Mouse (Mus musculus): Measurements from ENCODE around the gene Ywhaq. TPM values are rescaled to one million over a fixed set of nuclear protein-coding genes. Genes with fewer than 3 reads are reported as not detected.

The Ywhaq gene
- polyA plus RNA-seq, 1 experiment, result 156 TPM

- TF ChIP-seq MAX (IDR thresholded peaks at IDR 0.05; ENCODE audit: low read depth) (no peak), POLR2AphosphoS2 (IDR thresholded peaks at IDR 0.05; ENCODE audit: insufficient read length, low read depth) (no peak), SRF (IDR thresholded peaks at IDR 0.05; ENCODE audit: control insufficient read depth, insufficient read length, low read depth) (no peak)
- Histone ChIP-seq H3K27me3 (ENCODE audit: control insufficient read depth, insufficient read depth, insufficient read length) (no peaks in the 10 kb centered on the region), H3K4me3 (no peak overlapping the region), H3K36me3 (ENCODE audit: control insufficient read depth, insufficient read depth) (peaks cover 11% of the 10 kb centered on the region), H3K79me2 (ENCODE audit: control insufficient read depth, insufficient read depth) (no peaks in the 10 kb centered on the region), H3K4me2 (ENCODE audit: low read depth) (no peak overlapping the region), H3ac (ENCODE audit: control insufficient read depth, insufficient read length) (no peak overlapping the region)
Observed at GRCm38 (mm10) chr12:21353681-21354080, 63.8 kb downstream of the Ywhaq start.

GRCm38 (mm10) chr12:21350113-21350876 is 67.1 kb downstream of the Ywhaq start:
- no peak overlapping the region for H3K4me3 ChIP-seq
- no peaks in the 10 kb centered on the region for H3K27me3 ChIP-seq (ENCODE audit: control insufficient read depth, insufficient read depth, insufficient read length)
- peaks cover 33% of the 10 kb centered on the region for H3K36me3 ChIP-seq (ENCODE audit: control insufficient read depth, insufficient read depth)
- no peak overlapping the region for H3K4me2 ChIP-seq (ENCODE audit: low read depth)
- no peak overlapping the region for H3ac ChIP-seq (ENCODE audit: control insufficient read depth, insufficient read length)
- H3K79me2 ChIP-seq (ENCODE audit: control insufficient read depth, insufficient read depth), result no peaks in the 10 kb centered on the region
- TF ChIP-seq E2F4 (IDR thresholded peaks at IDR 0.05; ENCODE audit: insufficient read depth), result no peak
- TF ChIP-seq POLR2A (IDR thresholded peaks at IDR 0.05; ENCODE audit: insufficient read length, low read depth), result no peak
- TF ChIP-seq MYOG (IDR thresholded peaks at IDR 0.05; ENCODE audit: control insufficient read depth in 1 of 3, insufficient read depth in 1 of 3, insufficient read length in 2 of 3, low read depth in 2 of 3), result no peak

- Histone ChIP-seq H3ac (ENCODE audit: control insufficient read depth, insufficient read length) (no peak overlapping the region), H3K79me2 (ENCODE audit: control insufficient read depth, insufficient read depth) (no peaks in the 10 kb centered on the region), H3K27me3 (ENCODE audit: control insufficient read depth, insufficient read depth, insufficient read length) (no peaks in the 10 kb centered on the region), H3K4me3 (no peak overlapping the region), H3K36me3 (ENCODE audit: control insufficient read depth, insufficient read depth) (peaks cover 46% of the 10 kb centered on the region), H3K4me2 (ENCODE audit: low read depth) (no peak overlapping the region)
- TF ChIP-seq MYOG (IDR thresholded peaks at IDR 0.05; ENCODE audit: control insufficient read depth in 1 of 3, insufficient read depth in 1 of 3, insufficient read length in 2 of 3, low read depth in 2 of 3) (no peak), POLR2A (IDR thresholded peaks at IDR 0.05; ENCODE audit: insufficient read length, low read depth) (no peak), MAX (IDR thresholded peaks at IDR 0.05; ENCODE audit: low read depth) (no peak), USF1 (IDR thresholded peaks at IDR 0.05; ENCODE audit: low read depth) (no peak), CEBPB (IDR thresholded peaks at IDR 0.05; ENCODE audit: insufficient read depth, poor library complexity, severe bottlenecking) (no peak), TCF12 (IDR thresholded peaks at IDR 0.05; ENCODE audit: insufficient read depth, poor library complexity, severe bottlenecking) (no peak), E2F4 (IDR thresholded peaks at IDR 0.05; ENCODE audit: insufficient read depth) (no peak), REST (IDR thresholded peaks at IDR 0.05; ENCODE audit: insufficient read depth, insufficient read length) (no peak), MYOD1 (IDR thresholded peaks at IDR 0.05; ENCODE audit: control insufficient read depth in 1 of 3, insufficient read length in 2 of 3, low read depth in 2 of 3) (no peak), SRF (IDR thresholded peaks at IDR 0.05; ENCODE audit: control insufficient read depth, insufficient read length, low read depth) (no peak), TCF3 (IDR thresholded peaks at IDR 0.05; ENCODE audit: insufficient read length, low read depth) (no peak), POLR2AphosphoS2 (IDR thresholded peaks at IDR 0.05; ENCODE audit: insufficient read length, low read depth) (no peak)
Observed at GRCm38 (mm10) chr12:21346972-21347371, 70.5 kb downstream of the Ywhaq start.

- peaks cover 22% of the 10 kb centered on the region for H3K36me3 ChIP-seq (ENCODE audit: control insufficient read depth, insufficient read depth)
- no peak overlapping the region for H3ac ChIP-seq (ENCODE audit: control insufficient read depth, insufficient read length)
- TF ChIP-seq POLR2AphosphoS2 (IDR thresholded peaks at IDR 0.05; ENCODE audit: insufficient read length, low read depth) (no peak), POLR2A (IDR thresholded peaks at IDR 0.05; ENCODE audit: insufficient read length, low read depth) (no peak), E2F4 (IDR thresholded peaks at IDR 0.05; ENCODE audit: insufficient read depth) (no peak), REST (IDR thresholded peaks at IDR 0.05; ENCODE audit: insufficient read depth, insufficient read length) (no peak), TCF3 (IDR thresholded peaks at IDR 0.05; ENCODE audit: insufficient read length, low read depth) (no peak), TCF12 (IDR thresholded peaks at IDR 0.05; ENCODE audit: insufficient read depth, poor library complexity, severe bottlenecking) (no peak), CEBPB (IDR thresholded peaks at IDR 0.05; ENCODE audit: insufficient read depth, poor library complexity, severe bottlenecking) (no peak), MYOG (IDR thresholded peaks at IDR 0.05; ENCODE audit: control insufficient read depth in 1 of 3, insufficient read depth in 1 of 3, insufficient read length in 2 of 3, low read depth in 2 of 3) (no peak), MAX (IDR thresholded peaks at IDR 0.05; ENCODE audit: low read depth) (no peak), MYOD1 (IDR thresholded peaks at IDR 0.05; ENCODE audit: control insufficient read depth in 1 of 3, insufficient read length in 2 of 3, low read depth in 2 of 3) (no peak)
- H3K27me3 ChIP-seq (ENCODE audit: control insufficient read depth, insufficient read depth, insufficient read length), result no peaks in the 10 kb centered on the region
- H3K4me2 ChIP-seq (ENCODE audit: low read depth), result no peak overlapping the region
- no peaks in the 10 kb centered on the region for H3K79me2 ChIP-seq (ENCODE audit: control insufficient read depth, insufficient read depth)
- H3K4me3 ChIP-seq, result no peak overlapping the region
Observed at GRCm38 (mm10) chr12:21340674-21341073, 76.8 kb downstream of the Ywhaq start.

Other genes starting within 250 kb of the Ywhaq start
- gene Cpsf3, start 132.2 kb downstream of the Ywhaq start, polyA plus RNA-seq (2012; fragmentation: generic; extraction: Trizol), result 50.5 TPM
- 45.4 TPM for gene Itgb1bp1, start 131.4 kb downstream of the Ywhaq start, polyA plus RNA-seq (2012; fragmentation: generic; extraction: Trizol)
- 79.5 TPM for gene Iah1, start 101.2 kb downstream of the Ywhaq start, polyA plus RNA-seq (2012; fragmentation: generic; extraction: Trizol)
- gene Adam17, start 44.0 kb downstream of the Ywhaq start, polyA plus RNA-seq (2012; fragmentation: generic; extraction: Trizol), result 13.4 TPM

All from myocyte (in vitro differentiated cells).